Mouse (Mus musculus) limb, embryonic 10.5 days (tissue): ENCODE data around the gene Acox1. TPM values are rescaled to one million over a fixed set of nuclear protein-coding genes. Genes with fewer than 3 reads are reported as not detected.

Experiments
- DNase-seq: peaks from one replicate; pipeline ENCODE4 v3.0.0-alpha.2; 2017; ENCODE audit warnings: low spot score
- H3K27ac ChIP-seq: fragments of 300-500 bp; sonication (generic); 2 replicates; pipeline ENCODE4 v1.5.1; 2016; ENCODE audit warnings: mild to moderate bottlenecking
- H3K27me3 ChIP-seq: fragments of 300-500 bp; sonication (generic); 2 replicates; pipeline ENCODE4 v1.6.1; 2016; ENCODE audit warnings: low read depth, mild to moderate bottlenecking; ENCODE audit not compliant: poor library complexity, severe bottlenecking
- H3K36me3 ChIP-seq: fragments of 300-500 bp; sonication (generic); 2 replicates; pipeline ENCODE4 v1.6.1; 2016; ENCODE audit warnings: mild to moderate bottlenecking, moderate library complexity
- H3K4me1 ChIP-seq: fragments of 300-500 bp; sonication (generic); 2 replicates; pipeline ENCODE4 v1.6.1; 2016
- H3K4me3 ChIP-seq: fragments of 300-500 bp; sonication (generic); 2 replicates; pipeline ENCODE4 v1.5.1; 2016; ENCODE audit warnings: mild to moderate bottlenecking, moderate library complexity
- H3K9me3 ChIP-seq: fragments of 300-500 bp; sonication (generic); replicated peaks from 2 replicates; pipeline ENCODE4 v1.6.1; 2016; ENCODE audit warnings: mild to moderate bottlenecking
- WGBS: fragments of 180-500 bp; shearing (Covaris S2); methylation state at CpG from one replicate; pipeline ENCODE4 v1.1.7; 2016; 5-methylcytosine and 5-hydroxymethylcytosine counted together
- polyA plus RNA-seq: library from polyadenylated mRNA; unstranded; fragments of >200 nt; fragmentation: Nextera tagmentation; extraction: Ambion mirVana; gene quantifications from 2 replicates; pipeline ENCODE4 v1.2.1, GENCODE M21; 2016

Gene Acox1
- polyA plus RNA-seq, 1 experiment from 2014 or later: 16.7 TPM

DNA sequence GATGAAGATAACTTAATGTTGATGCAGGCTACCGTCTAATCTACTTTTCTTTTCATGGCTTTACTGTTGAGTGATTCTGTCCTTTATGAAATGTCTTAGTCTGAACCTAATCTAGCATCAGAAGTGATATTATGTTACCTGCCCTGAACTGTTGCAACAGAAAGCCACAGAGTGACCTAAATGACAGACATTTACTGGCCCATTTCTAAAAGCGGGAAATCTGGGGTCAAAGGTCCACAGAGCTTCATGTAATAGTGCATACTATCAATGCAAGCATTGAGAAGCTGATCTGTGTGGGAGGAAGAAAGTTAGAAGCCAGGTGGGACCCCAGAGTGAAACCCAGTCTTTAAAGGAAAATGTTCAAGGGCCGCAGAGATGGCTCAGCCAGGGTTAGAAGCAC lies 4.3 kb upstream of the Acox1 start:
- peaks cover 7% of the 10 kb centered on the region for H3K4me1 ChIP-seq
- no peak overlapping the region for H3K4me3 ChIP-seq
- H3K27ac ChIP-seq: no peak overlapping the region
- H3K9me3 ChIP-seq: no peaks in the 10 kb centered on the region
- 95% methylated on average over 3 of the region's 3 CpGs for WGBS
- H3K27me3 ChIP-seq: no peaks in the 10 kb centered on the region
- peaks cover 24% of the 10 kb centered on the region for H3K36me3 ChIP-seq
- no peak for DNase-seq

DNA sequence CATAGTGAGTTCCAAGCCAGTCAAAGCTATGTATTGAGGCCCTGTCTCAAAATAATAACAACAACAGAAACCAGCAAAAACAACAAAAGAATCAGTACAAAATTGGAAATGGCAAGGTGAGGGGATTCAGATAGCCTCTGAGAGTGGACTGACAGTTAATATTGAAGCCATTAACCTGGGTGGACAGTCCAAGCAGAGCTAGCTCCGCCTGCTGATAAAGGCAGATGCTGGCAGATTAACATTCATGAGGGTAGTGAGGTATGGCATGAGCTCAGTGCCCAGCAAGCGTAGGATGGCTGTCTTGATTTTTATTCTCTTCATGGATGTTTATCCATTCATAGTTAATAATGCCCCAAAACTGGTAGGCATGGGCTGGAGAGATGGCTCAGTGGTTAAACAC lies 2.3 kb upstream of the Acox1 start:
- no peak for DNase-seq
- Histone ChIP-seq H3K36me3 (peaks cover 18% of the 10 kb centered on the region), H3K27ac (no peak overlapping the region), H3K4me1 (peaks cover 13% of the 10 kb centered on the region), H3K27me3 (no peaks in the 10 kb centered on the region), H3K4me3 (no peak overlapping the region), H3K9me3 (no peaks in the 10 kb centered on the region)
- 92% methylated on average over 2 of the region's 2 CpGs for WGBS

DNA sequence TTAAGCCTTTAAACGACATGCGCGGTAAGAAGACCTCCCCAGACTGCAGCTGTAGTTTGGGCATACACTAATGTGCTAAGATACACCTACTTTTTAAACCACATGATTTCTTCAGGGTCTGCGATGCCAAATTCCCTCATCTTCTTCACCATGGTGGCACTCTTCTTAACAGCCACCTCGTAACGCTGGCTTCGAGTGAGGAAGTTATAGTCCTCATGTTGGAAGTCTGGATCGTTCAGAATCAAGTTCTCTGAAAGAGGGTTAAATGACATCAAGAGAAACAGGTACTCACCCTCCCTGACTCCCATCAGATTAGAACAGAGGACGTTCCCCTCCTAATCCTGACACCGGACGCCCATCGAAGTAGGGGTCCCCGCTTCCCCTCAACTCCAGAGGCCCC lies 713 bp downstream of the Acox1 start:
- peak overlapping the region; percentile 77 for H3K4me3 ChIP-seq
- no peaks in the 10 kb centered on the region for H3K27me3 ChIP-seq
- H3K27ac ChIP-seq: peak overlapping the region; percentile 97
- peaks cover 13% of the 10 kb centered on the region for H3K4me1 ChIP-seq
- WGBS: 28% methylated on average over 13 of the region's 13 CpGs
- peaks cover 9% of the 10 kb centered on the region; the same call in 1 of the 2 replicates for H3K36me3 ChIP-seq
- no peak for DNase-seq
- H3K9me3 ChIP-seq: no peaks in the 10 kb centered on the region

DNA sequence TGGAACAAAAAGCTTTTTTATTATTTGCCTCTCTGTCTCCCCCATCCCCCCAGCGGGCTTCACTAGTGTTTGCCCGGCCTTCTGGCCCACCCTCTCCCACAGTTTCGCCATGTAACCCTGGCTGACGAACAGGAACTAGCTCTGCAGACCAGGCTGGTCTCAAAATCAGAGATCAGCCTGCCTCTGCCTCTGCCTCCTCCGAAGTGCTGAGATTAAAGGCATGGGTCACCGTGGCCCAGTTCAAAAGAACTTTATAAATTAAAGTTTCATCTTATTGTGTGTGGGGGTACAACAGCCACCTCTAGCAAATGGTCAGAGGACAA lies 1.3 kb downstream of the Acox1 start:
- H3K4me3 ChIP-seq: no peak overlapping the region

DNA sequence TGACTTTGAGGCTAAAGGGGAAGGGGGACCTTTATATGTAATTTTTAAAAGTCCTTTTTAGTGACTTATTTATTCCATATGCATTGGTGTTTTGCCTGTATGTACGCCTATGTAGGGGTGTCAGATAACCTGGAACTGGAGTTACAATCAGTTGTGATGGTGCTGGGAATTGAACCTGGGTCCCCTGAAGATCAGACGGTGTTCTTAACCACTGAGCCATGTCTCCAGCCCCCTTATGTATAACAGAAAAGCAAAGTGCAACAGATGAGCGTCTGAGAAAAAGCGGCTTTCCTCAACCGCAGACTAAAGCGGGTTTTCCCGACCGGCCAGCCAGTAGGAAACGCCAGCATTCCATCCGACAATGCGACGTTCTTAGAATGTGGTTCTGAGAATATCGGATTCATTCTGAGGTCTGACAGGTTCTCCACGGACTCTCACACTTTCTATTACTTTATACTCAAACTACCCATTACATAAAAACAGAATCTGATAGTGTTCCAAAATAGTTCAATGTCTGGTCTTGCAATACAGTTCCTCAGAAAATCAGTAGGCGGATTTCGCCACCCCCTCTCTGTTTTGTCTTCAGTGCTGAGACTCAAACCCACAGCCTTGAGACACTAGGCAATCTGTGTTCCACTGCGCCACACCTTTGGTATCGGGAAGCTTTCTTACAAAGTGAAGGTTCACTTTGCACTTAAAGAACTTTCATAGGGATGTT lies 1.8 kb downstream of the Acox1 start:
- no peak overlapping the region for H3K27ac ChIP-seq
- DNase-seq: no peak
- peaks cover 13% of the 10 kb centered on the region for H3K4me1 ChIP-seq
- H3K36me3 ChIP-seq: peaks cover 9% of the 10 kb centered on the region; the same call in 1 of the 2 replicates
- no peaks in the 10 kb centered on the region for H3K9me3 ChIP-seq
- 94% methylated on average over 18 of the region's 18 CpGs for WGBS
- H3K4me3 ChIP-seq: no peak overlapping the region
- no peaks in the 10 kb centered on the region for H3K27me3 ChIP-seq

More for the DNA sequence above, 1.3 kb downstream of the Acox1 start:
- 93% methylated on average over 6 of the region's 6 CpGs for WGBS
- Histone ChIP-seq H3K4me1 (peaks cover 13% of the 10 kb centered on the region), H3K27ac (no peak overlapping the region), H3K27me3 (no peaks in the 10 kb centered on the region), H3K36me3 (peaks cover 9% of the 10 kb centered on the region; the same call in 1 of the 2 replicates), H3K9me3 (no peaks in the 10 kb centered on the region)
- DNase-seq: no peak

DNA sequence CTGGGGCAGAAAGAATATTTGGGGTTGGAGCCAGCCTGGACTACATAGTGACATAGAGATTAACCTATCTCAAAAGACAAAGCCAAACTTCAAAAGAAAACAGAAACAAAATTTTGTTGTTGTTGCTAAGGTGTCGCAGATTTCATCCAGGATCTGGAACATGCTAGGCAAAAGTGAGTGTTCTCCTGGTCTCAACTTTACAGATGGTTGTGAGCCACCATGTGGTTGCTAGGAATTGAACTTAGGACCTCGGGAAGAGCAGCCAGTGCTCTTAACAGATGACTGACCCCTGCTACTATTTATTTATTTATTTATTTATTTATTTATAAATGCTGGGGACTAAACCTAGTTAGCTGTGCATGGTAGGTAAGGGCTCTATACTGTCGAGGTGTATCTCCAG lies 2.5 kb downstream of the Acox1 start:
- Histone ChIP-seq H3K27me3 (no peaks in the 10 kb centered on the region), H3K4me3 (no peak overlapping the region), H3K27ac (no peak overlapping the region), H3K9me3 (no peaks in the 10 kb centered on the region), H3K36me3 (peaks cover 11% of the 10 kb centered on the region; the same call in 1 of the 2 replicates), H3K4me1 (peaks cover 13% of the 10 kb centered on the region)
- 95% methylated on average over 3 of the region's 3 CpGs for WGBS
- no peak for DNase-seq

DNA sequence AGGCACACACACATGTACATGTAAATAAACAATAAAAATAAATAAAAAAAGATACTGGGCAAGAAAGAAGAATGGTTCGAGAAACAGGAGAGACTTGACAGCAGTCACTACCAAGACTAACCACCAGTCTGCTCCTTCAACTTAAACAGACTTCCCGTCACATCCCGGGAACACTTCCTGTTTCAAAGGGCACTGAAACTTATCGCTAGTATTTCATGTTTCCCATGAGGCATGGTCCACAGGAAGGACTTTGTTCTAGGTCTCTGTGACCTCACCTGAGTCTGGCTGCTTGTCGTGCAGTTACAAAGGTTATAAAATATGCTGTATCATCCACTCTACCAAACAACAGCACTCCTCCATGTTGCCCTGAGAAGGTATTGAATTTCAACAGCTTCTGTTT lies 3.6 kb downstream of the Acox1 start:
- no peaks in the 10 kb centered on the region for H3K27me3 ChIP-seq
- H3K27ac ChIP-seq: no peak overlapping the region
- H3K9me3 ChIP-seq: no peaks in the 10 kb centered on the region
- peaks cover 13% of the 10 kb centered on the region for H3K4me1 ChIP-seq
- WGBS: 80% methylated on average over 5 of the region's 5 CpGs
- no peak overlapping the region for H3K4me3 ChIP-seq
- no peak for DNase-seq
- peaks cover 16% of the 10 kb centered on the region; the same call in 1 of the 2 replicates for H3K36me3 ChIP-seq

DNA sequence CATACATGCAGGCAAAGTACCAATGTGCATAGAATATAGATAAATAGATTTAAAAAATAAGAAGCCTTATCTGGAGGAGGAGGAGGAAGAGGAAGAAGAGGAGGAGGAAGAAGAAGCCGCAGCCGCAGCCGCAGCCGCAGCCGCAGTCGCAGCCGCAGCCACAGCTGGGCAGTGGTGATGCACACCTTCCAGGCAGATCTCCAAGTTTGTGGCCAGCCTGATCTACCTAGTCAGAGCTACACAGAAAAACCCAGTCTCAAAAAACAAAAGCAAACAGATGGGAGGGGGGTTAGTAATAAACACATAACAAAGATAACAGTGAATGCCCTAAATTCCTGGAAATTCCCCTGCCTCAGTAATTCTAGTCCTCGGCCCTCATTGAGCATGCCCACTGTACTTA lies 4.2 kb downstream of the Acox1 start:
- 96% methylated on average over 8 of the region's 8 CpGs for WGBS
- DNase-seq: no peak
- H3K27ac ChIP-seq: no peak overlapping the region
- H3K27me3 ChIP-seq: no peaks in the 10 kb centered on the region
- H3K9me3 ChIP-seq: no peaks in the 10 kb centered on the region
- peaks cover 12% of the 10 kb centered on the region for H3K4me1 ChIP-seq
- H3K4me3 ChIP-seq: no peak overlapping the region
- peaks cover 18% of the 10 kb centered on the region; the same call in 1 of the 2 replicates for H3K36me3 ChIP-seq

DNA sequence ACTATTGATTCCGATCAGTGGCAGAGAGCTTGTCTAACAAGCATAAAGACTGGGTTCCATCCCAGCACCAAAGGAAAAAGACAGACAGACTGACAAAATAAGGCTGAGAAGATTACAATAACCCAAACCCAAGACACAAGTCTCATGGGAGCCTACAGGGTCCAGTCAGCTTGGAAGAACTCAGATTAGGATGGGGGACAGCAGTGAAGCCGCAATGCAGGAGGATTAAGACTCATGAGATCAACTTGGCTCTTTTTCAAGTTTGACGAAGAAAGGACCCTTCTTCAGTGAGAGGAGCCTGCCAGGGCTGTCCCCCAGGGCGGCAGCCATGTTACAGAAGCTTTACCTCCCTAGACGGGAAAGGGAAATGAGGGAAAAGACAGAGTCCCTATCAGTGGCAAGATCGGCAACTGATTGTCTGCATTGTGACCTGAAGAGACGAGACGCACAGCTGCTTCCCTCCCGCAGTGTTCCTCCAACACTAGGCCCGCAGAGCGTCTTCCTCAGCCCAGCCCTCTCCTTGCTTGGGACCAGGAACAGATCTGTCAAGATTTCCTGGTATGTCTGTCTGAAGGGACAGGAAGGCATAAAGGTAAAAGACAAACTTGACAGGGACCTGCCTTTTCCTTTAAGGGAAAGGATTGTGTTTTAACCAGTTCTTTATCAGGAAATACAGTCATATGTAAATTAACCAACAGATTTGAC lies 11.5 kb downstream of the Acox1 start:
- Histone ChIP-seq H3K9me3 (no peaks in the 10 kb centered on the region), H3K4me1 (no peaks in the 10 kb centered on the region), H3K27ac (no peak overlapping the region), H3K27me3 (no peaks in the 10 kb centered on the region), H3K4me3 (no peak overlapping the region), H3K36me3 (peaks cover 55% of the 10 kb centered on the region)
- 73% methylated on average over 11 of the region's 11 CpGs for WGBS
- DNase-seq: no peak

DNA sequence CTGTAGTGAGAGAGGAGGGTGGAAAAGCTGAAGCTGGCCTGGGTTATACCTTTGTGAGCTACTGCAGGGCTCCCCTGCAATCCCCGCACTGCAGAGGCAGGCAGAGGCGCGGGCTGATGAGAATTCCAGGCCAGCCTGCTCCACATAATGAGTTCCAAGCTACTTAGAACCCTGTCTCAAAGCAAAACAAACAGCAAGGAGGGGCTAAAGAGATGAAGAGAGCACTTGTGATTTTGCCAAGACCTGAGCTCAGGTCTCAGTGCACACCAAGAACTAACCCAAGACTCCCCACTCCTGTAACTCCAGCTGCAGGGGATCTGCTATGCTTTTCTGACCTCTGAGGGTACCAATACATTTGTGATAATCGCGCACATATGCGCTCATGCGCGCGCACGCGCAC lies 12.5 kb downstream of the Acox1 start:
- H3K9me3 ChIP-seq: no peaks in the 10 kb centered on the region
- 93% methylated on average over 11 of the region's 11 CpGs for whole genome bisulfite sequencing
- H3K27me3 ChIP-seq: no peaks in the 10 kb centered on the region
- no peaks in the 10 kb centered on the region for H3K4me1 ChIP-seq
- no peak overlapping the region for H3K27ac ChIP-seq
- no peak for DNase-seq
- no peak overlapping the region for H3K4me3 ChIP-seq
- peaks cover 63% of the 10 kb centered on the region for H3K36me3 ChIP-seq

DNA sequence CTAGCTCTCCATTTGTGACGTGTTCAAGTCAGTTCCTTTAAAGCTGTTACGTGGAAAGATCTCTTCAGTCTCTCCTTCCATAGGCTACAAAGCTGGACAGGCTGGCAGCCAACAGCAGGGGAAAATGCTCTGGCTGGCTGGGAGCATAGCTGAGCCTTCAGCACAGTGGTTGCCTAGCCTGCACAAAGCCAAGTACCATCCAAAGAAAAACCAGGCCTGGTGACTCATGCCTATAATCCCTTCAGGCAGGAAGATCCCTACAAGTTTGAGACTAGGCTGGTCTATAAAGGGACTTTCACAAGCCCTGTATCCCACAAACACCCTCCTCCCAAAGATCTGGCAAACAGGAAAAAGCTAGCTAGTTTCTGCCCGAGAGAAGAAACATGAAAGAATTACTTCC lies 13.0 kb downstream of the Acox1 start:
- DNase-seq: no peak
- Histone ChIP-seq H3K27me3 (no peaks in the 10 kb centered on the region), H3K36me3 (peaks cover 61% of the 10 kb centered on the region), H3K4me3 (no peak overlapping the region), H3K4me1 (no peaks in the 10 kb centered on the region), H3K27ac (no peak overlapping the region), H3K9me3 (no peaks in the 10 kb centered on the region)
- WGBS: 93% methylated on average over 3 of the region's 3 CpGs

DNA sequence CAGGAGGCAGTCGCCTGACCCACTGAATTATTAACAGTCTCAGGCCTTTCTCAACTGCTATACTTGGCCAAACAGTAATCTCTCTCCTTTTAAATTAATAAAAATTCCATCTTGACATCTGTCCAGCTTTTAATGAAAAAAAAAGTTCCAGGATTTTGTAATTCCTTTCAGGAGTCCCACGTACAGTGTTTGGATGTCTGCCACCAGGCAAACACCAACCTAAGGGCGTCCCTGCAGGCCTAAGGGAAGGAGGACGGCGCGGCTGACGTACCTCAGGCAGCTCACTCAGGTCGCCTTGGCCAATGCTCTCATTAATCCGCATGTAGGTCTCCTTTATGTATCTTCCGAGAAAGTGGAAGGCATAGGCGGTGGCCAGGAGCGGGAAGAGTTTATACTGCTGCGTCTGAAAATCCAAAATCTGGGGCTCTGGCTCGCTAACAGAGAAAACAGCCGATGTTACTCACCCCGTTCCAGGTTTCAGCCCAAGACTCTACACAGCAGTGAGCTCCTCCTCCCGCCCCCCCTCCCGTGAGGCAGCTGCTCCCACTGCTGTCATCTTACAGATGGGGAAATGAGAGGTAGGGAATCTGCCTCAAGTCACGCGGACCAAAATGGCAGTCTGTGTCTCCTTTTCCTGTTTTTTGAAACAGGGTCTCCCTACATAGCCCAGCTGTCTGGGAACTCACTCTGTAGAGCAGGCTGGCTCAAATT lies 20.3 kb downstream of the Acox1 start:
- WGBS: 92% methylated on average over 20 of the region's 20 CpGs
- H3K27ac ChIP-seq: no peak overlapping the region
- H3K27me3 ChIP-seq: no peaks in the 10 kb centered on the region
- no peaks in the 10 kb centered on the region for H3K9me3 ChIP-seq
- H3K4me3 ChIP-seq: no peak overlapping the region
- H3K36me3 ChIP-seq: peaks cover 83% of the 10 kb centered on the region
- DNase-seq: no peak
- no peaks in the 10 kb centered on the region for H3K4me1 ChIP-seq

DNA sequence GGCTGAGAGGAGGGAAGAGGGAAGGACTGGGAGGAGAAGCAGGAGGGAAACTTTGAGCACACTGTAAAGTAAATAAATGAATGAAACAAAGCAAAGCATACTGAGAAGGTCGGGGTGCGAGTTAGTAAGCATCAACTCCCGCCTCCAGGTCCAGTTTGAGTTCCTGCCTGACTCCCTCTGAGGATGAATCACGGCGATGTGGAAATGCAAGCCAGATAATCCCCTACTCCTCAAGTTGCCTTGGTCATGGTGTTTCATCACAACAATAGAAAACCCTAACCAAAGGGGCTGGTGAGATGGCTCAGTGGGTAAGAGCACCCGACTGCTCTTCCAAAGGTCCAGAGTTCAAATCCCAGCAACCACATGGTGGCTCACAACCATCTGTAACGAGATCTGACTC lies 22.8 kb downstream of the Acox1 start:
- Histone ChIP-seq H3K4me1 (no peaks in the 10 kb centered on the region), H3K9me3 (no peaks in the 10 kb centered on the region), H3K27me3 (no peaks in the 10 kb centered on the region), H3K27ac (no peak overlapping the region), H3K36me3 (peaks cover 82% of the 10 kb centered on the region), H3K4me3 (no peak overlapping the region)
- DNase-seq: no peak
- 92% methylated on average over 7 of the region's 7 CpGs for WGBS
